31 mouse cellular contexts compared by ENCODE assay signal in genomic region chr10:74976429-74976828, GRCm38 (mm10). TPM values are rescaled to one million over a fixed set of nuclear protein-coding genes. Genes with fewer than 3 reads are reported as not detected.
"Had no signal": no experiment of that assay in that cellular context is flagged by ENCODE, and none has a peak within 500 bp of the region (broad histone marks: within the 10 kb centered on the region; RNA-seq: fewer than 3 reads in every experiment).

No protein-coding gene starts in this region.

- H3K36me3 ChIP-seq: heart, embryonic 13.5 days; heart, embryonic 15.5 days; limb, embryonic 10.5 days; limb, embryonic 12.5 days had no signal

- H3K4me2 ChIP-seq: heart, embryonic 11.5 days; heart, embryonic 13.5 days; heart, embryonic 15.5 days; hindbrain, embryonic 13.5 days; hindbrain, embryonic 15.5 days; limb, embryonic 12.5 days had no signal

- H3K9me3 ChIP-seq: heart, embryonic 13.5 days; heart, embryonic 15.5 days; hindbrain, embryonic 13.5 days; hindbrain, embryonic 15.5 days; limb, embryonic 10.5 days; limb, embryonic 12.5 days had no signal

- H3K9ac ChIP-seq: forebrain, postnatal 0 days; heart, embryonic 13.5 days; heart, embryonic 15.5 days; hindbrain, embryonic 13.5 days; hindbrain, embryonic 15.5 days; limb, embryonic 12.5 days had no signal

- H3K4me3 ChIP-seq: heart, adult 2 months; heart, embryonic 13.5 days; heart, embryonic 15.5 days; hindbrain, embryonic 13.5 days; hindbrain, embryonic 15.5 days; layer of hippocampus, adult 2 months; left cerebral cortex, adult 2 months; limb, embryonic 10.5 days; limb, embryonic 12.5 days had no signal

- DNase-seq: forebrain, postnatal 0 days; gastrocnemius, postnatal 14 days; gastrocnemius, postnatal 36 days; heart, adult 11 months; heart, adult 2 months; heart, postnatal 14 days; heart, postnatal 36 days; kidney, adult 11 months; kidney, adult 8-10 months; kidney, postnatal 10 days; kidney, postnatal 25 days; kidney, postnatal 4 days had no signal

- ATAC-seq: forebrain, postnatal 0 days; hindbrain, postnatal 0 days; intestine, embryonic 16.5 days had no signal

- H3K27ac ChIP-seq: heart, adult 2 months; heart, embryonic 13.5 days; heart, embryonic 15.5 days; hindbrain, embryonic 13.5 days; hindbrain, embryonic 15.5 days; hindbrain, postnatal 0 days; layer of hippocampus, adult 2 months; left cerebral cortex, adult 2 months; limb, embryonic 10.5 days; limb, embryonic 12.5 days had no signal

- H3K4me1 ChIP-seq: heart, embryonic 13.5 days; heart, embryonic 15.5 days; limb, embryonic 10.5 days had no signal

- H3K27me3 ChIP-seq: hindbrain, embryonic 13.5 days; hindbrain, embryonic 15.5 days had no signal

RNA-seq across cellular contexts. Expression of gene Rsph14, which starts 56.0 kb away (rescaled TPM):
- total RNA-seq: gastrocnemius, adult 18-20 months; gastrocnemius, adult 8-10 months; gastrocnemius, postnatal 14 days; gastrocnemius, postnatal 36 days; heart, adult 2 months; heart, postnatal 14 days; heart, postnatal 36 days; hematopoietic stem cell, adult 5-6 weeks; left cerebral cortex, adult 2 months had no signal
- polyA plus RNA-seq: heart, embryonic 11.5 days; heart, embryonic 13.5 days; heart, embryonic 15.5 days; heart, postnatal 0 days; intestine, embryonic 14.5 days; intestine, embryonic 16.5 days; kidney, embryonic 14.5 days; kidney, embryonic 16.5 days; limb, embryonic 10.5 days; limb, embryonic 12.5 days; limb, embryonic 14.5 days had no signal
